Mouse (Mus musculus): ENCODE data around the gene Cox8c. TPM values are rescaled to one million over a fixed set of nuclear protein-coding genes. Genes with fewer than 3 reads are reported as not detected.
A peak's percentile ranks its signal among the peaks of the same experiment; 100 is the strongest.

Cox8c gene
- polyA plus RNA-seq, 1 experiment from 2014 or later, result not detected

GRCm38 (mm10) chr12:102947826-102948225, 48.7 kb downstream of the Cox8c start:
- Histone ChIP-seq H3K27me3 (ENCODE audit: control insufficient read depth, insufficient read depth, low read length) (peaks cover 5% of the 10 kb centered on the region; the same call in 1 of the 2 replicates), H3K4me2 (ENCODE audit: low read depth) (no peak overlapping the region), H3K36me3 (ENCODE audit: control insufficient read depth, insufficient read depth, low read length) (no peaks in the 10 kb centered on the region), H3K9ac (ENCODE audit: low read length) (no peak overlapping the region), H3K9me3 (ENCODE audit: control insufficient read depth, low read length) (no peaks in the 10 kb centered on the region), H3K4me3 (ENCODE audit: low read depth, low read length) (no peak overlapping the region), H3K27ac (ENCODE audit: low read depth, low read length) (no peak overlapping the region), H3K4me1 (ENCODE audit: control insufficient read depth, insufficient read depth, low read length) (peaks cover 4% of the 10 kb centered on the region; the same call in 1 of the 2 replicates)
- DNase-seq (ENCODE audit: low spot score) (no peak), ATAC-seq (ENCODE audit: insufficient read depth, low FRiP score, low TSS enrichment) (no peak)
- 28% methylated on average over 10 of the region's 10 CpGs for WGBS

GRCm38 (mm10) chr12:102948778-102949394, 49.8 kb downstream of the Cox8c start, which contains the start of gene Unc79:
Unc79 (plus strand) TSS chr12:102948859.
- Histone ChIP-seq H3K27me3 (ENCODE audit: control insufficient read depth, insufficient read depth, low read length) (peaks cover 5% of the 10 kb centered on the region; the same call in 1 of the 2 replicates), H3K9ac (ENCODE audit: low read length) (peak within 1 kb of the TSS; percentile 69), H3K4me3 (ENCODE audit: low read depth, low read length) (peak within 1 kb of the TSS; percentile 42), H3K27ac (ENCODE audit: low read depth, low read length) (peak within 1 kb of the TSS; percentile 92), H3K36me3 (ENCODE audit: control insufficient read depth, insufficient read depth, low read length) (no peaks in the 10 kb centered on the region), H3K9me3 (ENCODE audit: control insufficient read depth, low read length) (no peaks in the 10 kb centered on the region), H3K4me2 (ENCODE audit: low read depth) (peak within 1 kb of the TSS; percentile 80), H3K4me1 (ENCODE audit: control insufficient read depth, insufficient read depth, low read length) (peaks cover 4% of the 10 kb centered on the region; the same call in 1 of the 2 replicates)
- ATAC-seq (ENCODE audit: insufficient read depth, low FRiP score, low TSS enrichment) (peak; percentile 80), DNase-seq (ENCODE audit: low spot score) (peak; percentile 81)
- under 1% methylated on average over 47 of the region's 48 CpGs for WGBS

DNA sequence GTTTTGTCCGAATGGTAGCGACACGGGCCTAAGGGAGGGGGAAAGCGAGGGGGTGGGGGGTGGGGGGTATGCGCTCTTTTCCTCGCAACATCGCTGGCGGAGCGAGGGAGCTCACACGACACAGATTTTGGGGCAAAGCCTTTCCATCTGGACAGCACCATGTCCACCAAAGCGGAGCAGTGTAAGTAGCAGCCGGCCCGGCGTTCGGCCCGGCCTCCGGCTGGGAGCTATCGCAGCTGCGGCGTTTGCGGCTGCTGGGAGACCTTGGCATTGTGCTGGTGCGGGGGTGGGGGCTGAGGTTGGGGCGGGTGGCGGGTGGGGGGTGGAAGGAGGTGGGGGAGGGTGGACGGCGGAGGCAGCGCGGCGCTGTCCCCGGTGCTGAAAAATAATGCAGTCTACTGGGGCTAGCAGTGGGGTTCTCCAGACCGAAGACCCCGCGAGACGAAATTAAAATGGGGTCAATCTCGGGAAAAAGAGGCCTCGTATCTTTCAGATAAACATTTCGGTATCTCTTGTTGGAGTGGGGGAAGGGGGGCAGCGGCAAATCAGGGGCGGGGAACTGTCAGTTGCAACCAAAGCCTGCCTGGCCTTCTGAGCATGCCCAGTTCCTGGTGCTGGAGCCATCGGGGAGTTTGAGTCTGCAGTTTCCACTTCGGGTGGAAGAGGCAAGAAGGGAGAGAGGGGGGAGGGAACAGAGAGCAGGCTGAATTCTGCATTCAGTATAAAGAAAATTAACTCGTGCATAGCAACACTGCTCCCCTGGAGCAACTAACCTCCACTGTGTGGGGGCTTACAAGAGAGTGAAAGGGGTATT, 50.5 kb downstream of the Cox8c start:
- Histone ChIP-seq H3K4me1 (ENCODE audit: control insufficient read depth, insufficient read depth, low read length) (peaks cover 4% of the 10 kb centered on the region; the same call in 1 of the 2 replicates), H3K9ac (ENCODE audit: low read length) (peak overlapping the region; percentile 69), H3K9me3 (ENCODE audit: control insufficient read depth, low read length) (no peaks in the 10 kb centered on the region), H3K27ac (ENCODE audit: low read depth, low read length) (peak overlapping the region; percentile 92), H3K36me3 (ENCODE audit: control insufficient read depth, insufficient read depth, low read length) (no peaks in the 10 kb centered on the region), H3K27me3 (ENCODE audit: control insufficient read depth, insufficient read depth, low read length) (peaks cover 5% of the 10 kb centered on the region; the same call in 1 of the 2 replicates), H3K4me3 (ENCODE audit: low read depth, low read length) (peak overlapping the region; percentile 42), H3K4me2 (ENCODE audit: low read depth) (peak overlapping the region; percentile 80)
- DNase-seq (ENCODE audit: low spot score) (peak; percentile 76), ATAC-seq (ENCODE audit: insufficient read depth, low FRiP score, low TSS enrichment) (peak; percentile 89)
- WGBS, result under 1% methylated on average over 37 of the region's 42 CpGs

Other genes with a start within 250 kb of the Cox8c start
- gene Itpk1, start 194.4 kb upstream of the Cox8c start, polyA plus RNA-seq (2014; fragmentation: Nextera tagmentation; extraction: Ambion mirVana), result 20.3 and 26.1 TPM in 2 replicates
- 44.8 and 46.0 TPM in 2 replicates for gene Moap1, start 155.7 kb upstream of the Cox8c start, polyA plus RNA-seq (2014; fragmentation: Nextera tagmentation; extraction: Ambion mirVana)
- gene Tmem251, start 155.6 kb upstream of the Cox8c start, polyA plus RNA-seq (2014; fragmentation: Nextera tagmentation; extraction: Ambion mirVana), result 11.6 and 11.7 TPM in 2 replicates
- gene Gm28051, start 141.6 kb upstream of the Cox8c start, polyA plus RNA-seq (2014; fragmentation: Nextera tagmentation; extraction: Ambion mirVana), result not detected in 2 replicates
- gene Gon7, start 141.5 kb upstream of the Cox8c start, polyA plus RNA-seq (2014; fragmentation: Nextera tagmentation; extraction: Ambion mirVana), result 37.8 and 41.2 TPM in 2 replicates
- 68.4 and 69.4 TPM in 2 replicates for gene Ubr7, start 141.3 kb upstream of the Cox8c start, polyA plus RNA-seq (2014; fragmentation: Nextera tagmentation; extraction: Ambion mirVana)
- gene Gm20604, start 140.6 kb upstream of the Cox8c start, polyA plus RNA-seq (2014; fragmentation: Nextera tagmentation; extraction: Ambion mirVana), result 32.8 and 33.4 TPM in 2 replicates
- 20.1 and 20.2 TPM in 2 replicates for gene Btbd7, start 20.8 kb upstream of the Cox8c start, polyA plus RNA-seq (2014; fragmentation: Nextera tagmentation; extraction: Ambion mirVana)
- gene Unc79, start 49.5 kb downstream of the Cox8c start, polyA plus RNA-seq (2014; fragmentation: Nextera tagmentation; extraction: Ambion mirVana), result 2.5 and 3.4 TPM in 2 replicates

Measured in neural tube, embryonic 11.5 days (tissue).